Mouse (Mus musculus) kidney, adult 2 months (tissue): Measurements from ENCODE around the gene Fndc11.

Experiments
- CTCF ChIP-seq: fragments of 200-500 bp; conservative IDR thresholded peaks from 2 replicates; pipeline ENCODE4 v1.5.1; 2011; ENCODE audit warnings: low read depth, mild to moderate bottlenecking, control low read depth, low read length, moderate library complexity, mixed read lengths; ENCODE audit not compliant: insufficient read depth, insufficient read length
- POLR2A ChIP-seq: fragments of 200-500 bp; IDR thresholded peaks from one replicate; pipeline ENCODE4 v1.6.1; 2011; ENCODE audit warnings: low read depth, low read length, control low read depth

GRCm38 (mm10) chr2:181266839-181267238 lies 47.0 kb downstream of the Fndc11 start:
- TF ChIP-seq CTCF (no peak), POLR2A (no peak)
